Mouse (Mus musculus) hindbrain, postnatal 0 days (tissue): ENCODE data around the gene Cxcl10. TPM values are rescaled to one million over a fixed set of nuclear protein-coding genes. Genes with fewer than 3 reads are reported as not detected.

Experiments used
- ATAC-seq: fragments of 200-750 bp; cut with Nextera tagmentation; 2 replicates; pipeline ENCODE4 v1.8.0; 2017; ENCODE audit warnings: mild to moderate bottlenecking, moderate TSS enrichment, moderate library complexity
- DNase-seq: peaks from one replicate; pipeline ENCODE4 v3.0.0-alpha.2; 2015; ENCODE audit warnings: low spot score
- H3K27ac ChIP-seq: fragments of 300-500 bp; sonication (generic); 2 replicates; pipeline ENCODE4 v1.5.1; 2014; ENCODE audit warnings: mild to moderate bottlenecking
- H3K27me3 ChIP-seq: fragments of 300-500 bp; sonication (generic); 2 replicates; pipeline ENCODE4 v1.6.1; 2014; ENCODE audit warnings: low read length, mixed read lengths; ENCODE audit not compliant: insufficient read depth
- H3K36me3 ChIP-seq: fragments of 300-500 bp; sonication (generic); 2 replicates; pipeline ENCODE4 v1.6.1; 2014; ENCODE audit warnings: low read length, mixed read lengths; ENCODE audit not compliant: insufficient read depth
- H3K4me1 ChIP-seq: fragments of 300-500 bp; sonication (generic); 2 replicates; pipeline ENCODE4 v1.6.1; 2014; ENCODE audit warnings: antibody characterized with exemption, low read length, mixed read lengths; ENCODE audit not compliant: insufficient read depth
- H3K4me2 ChIP-seq: fragments of 300-500 bp; sonication (generic); 2 replicates; pipeline ENCODE4 v1.6.1; 2014; ENCODE audit warnings: low read depth, mild to moderate bottlenecking, low read length, moderate library complexity, mixed read lengths
- H3K4me3 ChIP-seq: fragments of 300-500 bp; sonication (generic); 2 replicates; pipeline ENCODE4 v1.5.1; 2014; ENCODE audit warnings: low read length
- H3K9ac ChIP-seq: fragments of 300-500 bp; sonication (generic); replicated peaks from 2 replicates; pipeline ENCODE4 v1.6.1; 2014; ENCODE audit warnings: mild to moderate bottlenecking, low read length, moderate library complexity, mixed read lengths
- H3K9me3 ChIP-seq: fragments of 300-500 bp; sonication (generic); 2 replicates; pipeline ENCODE4 v1.6.1; 2016; ENCODE audit warnings: low read length, mixed read lengths
- CTCF ChIP-seq: IDR thresholded peaks from 2 replicates; pipeline ENCODE4 v1.5.1; 2016; ENCODE audit warnings: antibody characterized with exemption, control low read depth, low read depth
- WGBS: fragments of 180-500 bp; shearing (Covaris S2); extraction: QIAGEN DNeasy Blood & Tissue Kit; methylation state at CpG from one replicate; pipeline ENCODE4 v1.1.7; 2014; 5-methylcytosine and 5-hydroxymethylcytosine counted together
- polyA plus RNA-seq: library from polyadenylated mRNA; unstranded; fragments of >200 nt; fragmentation: Nextera tagmentation; extraction: Ambion mirVana; gene quantifications from 2 replicates; pipeline ENCODE4 v1.2.1, GENCODE M21; 2015
- total RNA-seq: library from RNA; depleted of rRNA; stranded (reverse); fragments of >200 nt; gene quantifications from 2 replicates; pipeline ENCODE4 v1.2.3, GENCODE M21; 2014; rRNA removed

Cxcl10 gene
- total and polyA plus RNA-seq, 2 experiments from 2014 or later = 0.80 TPM; not detected in 1

DNA sequence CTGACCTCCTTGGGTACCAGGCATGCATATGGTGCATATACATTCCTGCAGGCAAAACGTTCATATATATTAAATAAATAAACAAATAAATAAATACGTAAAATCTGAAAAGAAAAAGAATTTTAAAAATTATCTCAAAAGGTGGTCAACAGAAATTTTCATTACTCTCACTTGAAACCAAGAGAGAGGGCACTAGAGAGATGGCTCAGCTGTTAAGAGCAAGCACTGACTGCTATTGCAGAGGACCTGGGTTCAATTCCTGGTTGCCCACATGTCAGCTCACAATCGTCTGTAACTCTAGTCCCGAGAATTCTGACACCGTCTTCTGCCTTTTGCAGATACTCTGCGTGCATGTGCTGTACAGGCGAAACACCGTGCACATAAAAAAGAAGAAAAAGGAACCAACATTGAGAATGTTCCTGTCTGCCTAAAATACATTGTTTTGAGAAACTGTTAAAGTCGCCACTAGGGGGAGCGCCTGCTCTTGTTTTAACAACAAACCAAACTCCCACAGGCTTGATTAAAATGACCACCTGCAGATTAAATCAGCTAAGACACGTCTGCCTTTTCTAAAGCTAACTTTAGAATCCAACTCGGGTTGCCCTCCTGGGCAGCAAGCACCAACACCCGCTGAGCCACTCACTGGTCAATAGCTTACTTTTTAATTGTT is 36.5 kb downstream of the Cxcl10 start:
- no peaks in the 10 kb centered on the region for H3K9me3 ChIP-seq
- H3K4me3 ChIP-seq = no peak overlapping the region
- H3K4me1 ChIP-seq = peaks cover 5% of the 10 kb centered on the region
- ATAC-seq (no peak), DNase-seq (peak; percentile 96)
- H3K9ac ChIP-seq = no peak overlapping the region
- H3K27me3 ChIP-seq = no peaks in the 10 kb centered on the region
- H3K27ac ChIP-seq = no peak overlapping the region
- peak overlapping the region; percentile 21; the same call in 1 of the 2 replicates for H3K4me2 ChIP-seq
- H3K36me3 ChIP-seq = no peaks in the 10 kb centered on the region
- WGBS = 16% methylated on average over 13 of the region's 13 CpGs
- TF ChIP-seq CTCF = peak; percentile 82

DNA sequence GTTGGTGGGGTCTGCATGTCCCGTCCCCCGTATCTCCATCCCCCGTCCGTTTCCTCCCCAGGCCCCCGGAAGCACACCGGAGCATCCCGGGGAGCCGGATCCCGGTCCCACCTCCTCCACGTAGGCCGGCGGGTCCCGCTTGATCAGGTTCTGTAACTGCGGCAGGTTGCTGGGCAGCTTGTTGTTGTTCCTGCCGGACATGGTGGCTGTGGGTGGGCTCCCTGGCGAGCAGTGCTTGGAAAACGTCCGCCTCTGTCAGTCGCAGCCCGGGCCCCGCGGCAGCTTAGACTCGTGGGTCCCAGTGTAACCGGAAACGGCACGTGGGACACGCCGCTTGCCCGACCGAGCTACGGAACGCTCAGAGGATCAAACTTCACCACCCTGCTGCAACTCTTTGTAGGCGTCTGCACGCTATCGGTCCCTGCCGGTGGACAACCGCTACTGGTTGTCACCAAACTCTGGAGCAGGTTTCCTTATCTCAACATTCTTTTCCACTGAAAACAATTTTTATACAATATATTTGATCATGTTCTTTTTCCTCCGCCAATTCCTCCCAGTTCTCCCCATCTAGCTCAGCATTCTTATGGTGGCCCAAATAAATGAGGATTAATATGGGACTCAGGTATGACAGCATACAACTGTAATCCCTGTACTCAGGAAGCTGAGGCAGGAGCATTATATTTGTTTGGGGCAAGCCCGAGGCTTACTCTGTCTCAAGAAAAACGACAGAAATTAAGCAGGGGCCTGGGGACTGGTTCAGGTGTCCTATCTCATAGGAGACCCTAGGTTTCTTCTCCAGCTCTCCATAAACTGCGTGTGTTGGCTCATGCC is 38.8 kb downstream of the Cxcl10 start, which contains the start of gene Sdad1:
Gene Sdad1 (minus strand): TSS at position 799 of the 831 bp plus-strand sequence.
- Histone ChIP-seq H3K9me3 (no peaks in the 10 kb centered on the region), H3K4me1 (peaks cover 5% of the 10 kb centered on the region), H3K27ac (peak within 1 kb of the TSS; percentile 73), H3K9ac (peak within 1 kb of the TSS; percentile 64), H3K27me3 (no peaks in the 10 kb centered on the region), H3K36me3 (peaks cover 7% of the 10 kb centered on the region; the same call in 1 of the 2 replicates), H3K4me3 (peak within 1 kb of the TSS; percentile 76), H3K4me2 (peak within 1 kb of the TSS; percentile 88)
- WGBS = 2% methylated on average over 41 of the region's 41 CpGs
- TF ChIP-seq CTCF = peak; percentile 90
- peak; percentile 97 for DNase-seq
- peak; percentile 97 for ATAC-seq

DNA sequence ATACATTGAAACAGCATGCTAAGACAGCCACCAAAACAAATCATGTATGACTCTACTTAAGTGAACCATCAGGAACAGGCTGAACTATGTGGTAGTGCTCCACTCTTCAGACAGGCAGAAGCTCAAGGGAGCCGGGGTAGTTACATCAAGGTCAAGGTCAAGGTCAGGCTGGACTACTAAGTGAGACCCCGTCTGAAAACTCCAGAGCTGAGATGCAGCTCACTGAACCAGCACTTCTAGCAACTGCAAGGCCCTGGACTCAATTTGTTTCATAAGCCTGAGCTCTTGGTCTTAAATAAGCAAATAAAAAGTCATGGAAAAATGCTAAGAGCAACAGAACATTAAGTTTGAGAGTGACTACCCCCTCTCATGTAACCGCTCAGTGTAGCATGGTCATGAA is 44.4 kb downstream of the Cxcl10 start:
- peaks cover 5% of the 10 kb centered on the region for H3K4me1 ChIP-seq
- ATAC-seq (no peak), DNase-seq (no peak)
- H3K27ac ChIP-seq = no peak overlapping the region
- H3K27me3 ChIP-seq = no peaks in the 10 kb centered on the region
- 85% methylated on average over 3 of the region's 3 CpGs for WGBS
- H3K9ac ChIP-seq = no peak overlapping the region
- peaks cover 50% of the 10 kb centered on the region for H3K36me3 ChIP-seq
- no peak overlapping the region for H3K4me3 ChIP-seq
- no peaks in the 10 kb centered on the region for H3K9me3 ChIP-seq
- no peak for TF ChIP-seq CTCF
- no peak overlapping the region for H3K4me2 ChIP-seq

DNA sequence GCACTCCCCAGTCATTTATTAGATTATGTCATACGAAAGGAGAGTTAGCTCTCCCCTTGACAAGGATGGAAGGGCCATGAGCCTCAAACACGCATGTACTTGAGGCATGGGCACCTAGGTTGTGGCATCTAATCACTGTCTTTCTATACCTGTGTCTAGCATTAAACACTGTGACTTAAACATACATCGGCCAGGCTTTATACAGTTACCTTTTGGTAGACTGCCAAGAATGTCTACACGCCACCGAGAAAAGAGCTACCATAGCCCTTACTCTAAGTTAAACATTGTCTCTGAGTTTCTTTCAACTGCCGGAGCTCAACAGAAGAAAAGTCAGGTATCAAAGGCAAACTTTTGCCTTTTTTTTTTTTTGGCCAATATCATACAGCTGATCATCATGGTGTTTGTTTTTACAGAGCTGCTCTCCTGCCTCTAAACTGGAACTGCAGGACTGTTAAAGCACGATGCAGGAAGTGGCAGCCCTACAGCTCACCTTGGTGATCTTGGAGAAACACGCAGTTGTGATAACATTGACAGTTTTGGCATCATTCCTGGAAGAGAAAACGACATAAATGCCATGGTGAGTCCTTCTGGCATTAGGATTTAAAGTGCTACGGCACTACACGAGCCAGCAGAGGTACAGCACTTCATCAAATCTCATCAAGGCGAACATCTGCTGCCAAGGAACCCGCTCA is 46.4 kb downstream of the Cxcl10 start:
- no peaks in the 10 kb centered on the region for H3K27me3 ChIP-seq
- H3K36me3 ChIP-seq = peaks cover 57% of the 10 kb centered on the region
- WGBS = 82% methylated on average over 13 of the region's 13 CpGs
- no peak overlapping the region for H3K9ac ChIP-seq
- H3K4me2 ChIP-seq = no peak overlapping the region
- no peak overlapping the region for H3K4me3 ChIP-seq
- H3K27ac ChIP-seq = no peak overlapping the region
- ATAC-seq (no peak), DNase-seq (no peak)
- no peak for TF ChIP-seq CTCF
- no peaks in the 10 kb centered on the region for H3K9me3 ChIP-seq
- H3K4me1 ChIP-seq = no peaks in the 10 kb centered on the region

Other genes starting within 250 kb of the Cxcl10 start
- gene Uso1, start 211.0 kb downstream of the Cxcl10 start, total RNA-seq = 16.1 and 17.7 TPM in 2 replicates
- 29.6 and 29.8 TPM in 2 replicates for gene Uso1, start 211.0 kb downstream of the Cxcl10 start, polyA plus RNA-seq
- not detected in 2 replicates for gene U90926, start 133.5 kb downstream of the Cxcl10 start, total RNA-seq
- gene U90926, start 133.5 kb downstream of the Cxcl10 start, polyA plus RNA-seq = not detected in 2 replicates
- 1.5 and 3.5 TPM in 2 replicates for gene Ppef2, start 92.6 kb downstream of the Cxcl10 start, total RNA-seq
- gene Ppef2, start 92.6 kb downstream of the Cxcl10 start, polyA plus RNA-seq = 0.35 and 0.43 TPM in 2 replicates
- gene Naaa, start 70.7 kb downstream of the Cxcl10 start, total RNA-seq = 28.9 and 44.9 TPM in 2 replicates
- 29.1 TPM in 2 replicates for gene Naaa, start 70.7 kb downstream of the Cxcl10 start, polyA plus RNA-seq
- 27.3 and 28.3 TPM in 2 replicates for gene Sdad1, start 38.4 kb downstream of the Cxcl10 start, total RNA-seq
- gene Sdad1, start 38.4 kb downstream of the Cxcl10 start, polyA plus RNA-seq = 30.6 and 30.7 TPM in 2 replicates
- gene Cxcl9, start 20.8 kb downstream of the Cxcl10 start, total RNA-seq = not detected in 2 replicates
- gene Cxcl9, start 20.8 kb downstream of the Cxcl10 start, polyA plus RNA-seq = not detected in 2 replicates
- gene Art3, start 17.1 kb downstream of the Cxcl10 start, total RNA-seq = 1.8 and 4.1 TPM in 2 replicates
- 8.0 and 10.2 TPM in 2 replicates for gene Art3, start 17.1 kb downstream of the Cxcl10 start, polyA plus RNA-seq
- gene Nup54, start 86.3 kb upstream of the Cxcl10 start, total RNA-seq = 72.6 and 90.2 TPM in 2 replicates
- 41.3 and 42.3 TPM in 2 replicates for gene Nup54, start 86.3 kb upstream of the Cxcl10 start, polyA plus RNA-seq
- 112 and 125 TPM in 2 replicates for gene Scarb2, start 157.9 kb upstream of the Cxcl10 start, total RNA-seq
- 21.7 and 22.9 TPM in 2 replicates for gene Scarb2, start 157.9 kb upstream of the Cxcl10 start, polyA plus RNA-seq
- 0.68 and 1.9 TPM in 2 replicates for gene Fam47e, start 206.2 kb upstream of the Cxcl10 start, total RNA-seq
- gene Fam47e, start 206.2 kb upstream of the Cxcl10 start, polyA plus RNA-seq = 1.4 and 1.5 TPM in 2 replicates